Mouse (Mus musculus) B cell, adult 2 months (primary cell): Measurements from ENCODE around the gene Plagl2.

ENCODE experiments used
- DNase-seq, 2 experiments: peaks; one replicate each; pipeline ENCODE4 v3.0.0; 2022

The Plagl2 gene

GRCm38 (mm10) chr2:153187848-153188247 is 53.4 kb downstream of the Plagl2 start:
- DNase-seq = no peak

- no peak for DNase-seq
Measured at GRCm38 (mm10) chr2:153186176-153186591, 55.0 kb downstream of the Plagl2 start.

- DNase-seq = no peak
Measured at GRCm38 (mm10) chr2:153179961-153180360, 61.3 kb downstream of the Plagl2 start.

GRCm38 (mm10) chr2:153179126-153179860 is 61.9 kb downstream of the Plagl2 start:
- DNase-seq = no peak
